Mouse (Mus musculus): ENCODE data around the gene Macrod2.

- TF ChIP-seq CTCF (IDR thresholded peaks at IDR 0.05; ENCODE audit: insufficient read depth, low read depth, low read length) (no peak), POLR2A (IDR thresholded peaks at IDR 0.05; ENCODE audit: insufficient read depth, low read depth, low read length) (no peak)
These were observed 1467.6 kb downstream of the Macrod2 start for GRCm38 (mm10) chr2:141862531-141863265.
